Mouse (Mus musculus) lung, adult 18-20 months (tissue): Measurements from ENCODE around the gene Apoc2.

ENCODE experiments used
- DNase-seq, 2 experiments: peaks; one replicate each; pipeline ENCODE4 v3.0.0; 2022; ENCODE audit warnings: mixed read lengths in 2 of 2

Apoc2 gene

GRCm38 (mm10) chr7:19628192-19628535 is 49.6 kb downstream of the Apoc2 start:
- DNase-seq: no peak

GRCm38 (mm10) chr7:19627721-19628120 is 50.0 kb downstream of the Apoc2 start:
- no peak for DNase-seq

GRCm38 (mm10) chr7:19623433-19623832 is 54.3 kb downstream of the Apoc2 start:
- no peak for DNase-seq

GRCm38 (mm10) chr7:19622241-19622640 is 55.5 kb downstream of the Apoc2 start:
- no peak for DNase-seq
